ENCODE assay signal across 14 mouse cellular contexts in genomic region chr15:98714230-98714652, GRCm38 (mm10). TPM values are rescaled to one million over a fixed set of nuclear protein-coding genes. Genes with fewer than 3 reads are reported as not detected.
DNase-seq lines count a peak whose midpoint lies in the region; ATAC-seq lines count a peak whose summit lies in the region.
"Had no signal": no experiment of that assay in that cellular context is flagged by ENCODE, and none has a peak within 500 bp of the region (broad histone marks: within the 10 kb centered on the region; RNA-seq: fewer than 3 reads in every experiment).

No protein-coding gene starts in this region.

- H3K9me3 ChIP-seq in midbrain, embryonic 13.5 days = no peaks in the 10 kb centered on the region
- H3K9me3 ChIP-seq: forebrain, embryonic 13.5 days; liver, embryonic 12.5 days; midbrain, embryonic 12.5 days had no signal

- no peak overlapping the region for H3K27ac ChIP-seq in midbrain, embryonic 13.5 days
- H3K27ac ChIP-seq: forebrain, embryonic 13.5 days; liver, embryonic 12.5 days; midbrain, embryonic 12.5 days had no signal

- WGBS in midbrain, embryonic 13.5 days = 77% methylated on average over 5 of the region's 5 CpGs

- H3K36me3 ChIP-seq in midbrain, embryonic 13.5 days = no peaks in the 10 kb centered on the region
- H3K36me3 ChIP-seq: liver, embryonic 12.5 days; midbrain, embryonic 12.5 days had no signal

- peak; percentile 69 to 74 for DNase-seq in heart, adult 18-20 months
- no peak for DNase-seq in heart, postnatal 25 days (ENCODE audit: low spot score)
- DNase-seq in NIH3T3 (ENCODE audit: low read depth) = peak; percentile 87
- peak; percentile 43 to 47 for DNase-seq in heart, postnatal 36 days
- peak; percentile 85 for DNase-seq in lung, postnatal 10 days
- no peak for DNase-seq in right cerebral cortex, adult 2 months (ENCODE audit: low spot score in 2 of 2)
- no peak for DNase-seq in embryo, embryonic 10.5 days (ENCODE audit: low spot score)
- DNase-seq: layer of hippocampus, adult 9-11 months had no signal

- H3K4me2 ChIP-seq in midbrain, embryonic 13.5 days (replicated peaks) = no peak overlapping the region
- H3K4me2 ChIP-seq: forebrain, embryonic 13.5 days; liver, embryonic 12.5 days; midbrain, embryonic 12.5 days had no signal

- no peak overlapping the region for H3K9ac ChIP-seq in midbrain, embryonic 13.5 days (replicated peaks)
- H3K9ac ChIP-seq: forebrain, embryonic 13.5 days; liver, embryonic 12.5 days; midbrain, embryonic 12.5 days had no signal

- H3K4me3 ChIP-seq in midbrain, embryonic 13.5 days (replicated peaks) = no peak overlapping the region
- H3K4me3 ChIP-seq: forebrain, embryonic 13.5 days; liver, embryonic 12.5 days; midbrain, embryonic 12.5 days had no signal

- intact Hi-C loops in heart, postnatal 25 days (cut with DNase I) = no loop called here
- intact Hi-C loops in heart, postnatal 36 days (cut with DNase I) = loop anchor here (5.0 kb wide), 1 partner anchor 78 kb away; no protein-coding TSS in a partner anchor

- peaks cover 9% of the 10 kb centered on the region; the same call in 1 of the 2 replicates for H3K27me3 ChIP-seq in midbrain, embryonic 13.5 days

- no peak for ATAC-seq in midbrain, embryonic 13.5 days
- ATAC-seq: forebrain, embryonic 13.5 days; liver, embryonic 12.5 days had no signal

- H3K4me1 ChIP-seq in midbrain, embryonic 13.5 days (replicated peaks) = no peaks in the 10 kb centered on the region
- H3K4me1 ChIP-seq: forebrain, embryonic 13.5 days; liver, embryonic 12.5 days had no signal

RNA-seq across cellular contexts. Expression of gene Ccdc65, which starts 6.2 kb away (rescaled TPM):
- total RNA-seq in heart, adult 18-20 months (2021) = under 1 TPM; 0.67 to 0.72 TPM
- total RNA-seq in heart, postnatal 25 days (2021) = under 1 TPM in 1 of 2 experiments, not detected in 1; 0.18 TPM
- under 1 TPM; 0.33 to 0.42 TPM for total RNA-seq in heart, postnatal 36 days (2021)
- polyA plus RNA-seq in midbrain, embryonic 13.5 days (2015; fragmentation: Nextera tagmentation; extraction: Ambion mirVana) = 2.6 and 3.2 TPM in 2 replicates
- total RNA-seq: neutrophil, adult 5-6 weeks had no signal
- polyA plus RNA-seq: spleen, adult 2 months had no signal

RNA-seq across cellular contexts. Expression of gene Fkbp11, which starts 13.8 kb away (rescaled TPM):
- 1 to 10 TPM; 7.9 to 8.5 TPM for total RNA-seq in heart, adult 18-20 months (2021)
- 1 to 10 TPM; 4.7 to 7.2 TPM for total RNA-seq in heart, postnatal 25 days (2021)
- 1 to 10 TPM; 6.2 to 6.7 TPM for total RNA-seq in heart, postnatal 36 days (2021)
- 3.5 and 4.1 TPM in 2 replicates for polyA plus RNA-seq in midbrain, embryonic 13.5 days (2015; fragmentation: Nextera tagmentation; extraction: Ambion mirVana)

RNA-seq across cellular contexts. Expression of gene Rnd1, which starts 37.0 kb away (rescaled TPM):
- total RNA-seq in heart, adult 18-20 months (2021) = 1 to 10 TPM in 1 of 2 experiments, under 1 TPM in 1; 0.77 to 1.3 TPM
- 1 to 10 TPM; 1.3 to 1.5 TPM for total RNA-seq in heart, postnatal 25 days (2021)
- 1 to 10 TPM; 1.1 to 1.4 TPM for total RNA-seq in heart, postnatal 36 days (2021)
- 10.2 and 12.7 TPM in 2 replicates for polyA plus RNA-seq in midbrain, embryonic 13.5 days (2015; fragmentation: Nextera tagmentation; extraction: Ambion mirVana)

RNA-seq across cellular contexts. Expression of gene Arf3, which starts 48.8 kb away (rescaled TPM):
- total RNA-seq in heart, adult 18-20 months (2021) = 10 to 100 TPM; 17.8 to 21.5 TPM
- 10 to 100 TPM; 18.5 to 20.8 TPM for total RNA-seq in heart, postnatal 25 days (2021)
- total RNA-seq in heart, postnatal 36 days (2021) = 10 to 100 TPM; 20.8 to 20.9 TPM
- polyA plus RNA-seq in midbrain, embryonic 13.5 days (2015; fragmentation: Nextera tagmentation; extraction: Ambion mirVana) = 57.5 and 66.0 TPM in 2 replicates

RNA-seq across cellular contexts. Expression of gene Ddx23, which starts 51.5 kb away (rescaled TPM):
- total RNA-seq in heart, adult 18-20 months (2021) = 10 to 100 TPM; 60.7 to 63.2 TPM
- 10 to 100 TPM; 43.5 to 52.8 TPM for total RNA-seq in heart, postnatal 25 days (2021)
- total RNA-seq in heart, postnatal 36 days (2021) = 10 to 100 TPM; 51.5 to 65.1 TPM
- 28.6 and 29.5 TPM in 2 replicates for polyA plus RNA-seq in midbrain, embryonic 13.5 days (2015; fragmentation: Nextera tagmentation; extraction: Ambion mirVana)

Comparison
In these comparisons a context has a peak if more than half of its experiments do, and no peak if none do; other contexts are left out.
1. DNase-seq: peak in heart, adult 18-20 months (2 of 2), NIH3T3 (single experiment), heart, postnatal 36 days (2 of 2) and lung, postnatal 10 days (single experiment); none in heart, postnatal 25 days (single experiment), right cerebral cortex, adult 2 months (0 of 2) and embryo, embryonic 10.5 days (single experiment).